10 mouse cellular contexts compared by ENCODE assay signal in genomic region chr16:3231566-3231965, GRCm38 (mm10).
A peak's percentile ranks its signal among the peaks of the same experiment; 100 is the strongest.
DNase-seq lines count a peak whose midpoint lies in the region; ATAC-seq and TF ChIP-seq lines count a peak whose summit lies in the region.
"Had no signal": no experiment of that assay in that cellular context is flagged by ENCODE, and none has a peak within 500 bp of the region (broad histone marks: within the 10 kb centered on the region; RNA-seq: fewer than 3 reads in every experiment).

No protein-coding gene starts in this region.

- H3K27ac ChIP-seq in heart, postnatal 0 days (ENCODE audit: low read depth), result no peak overlapping the region
- no peak overlapping the region for H3K27ac ChIP-seq in embryonic facial prominence, embryonic 15.5 days (replicated peaks)
- H3K27ac ChIP-seq in hindbrain, postnatal 0 days, result no peak overlapping the region
- H3K27ac ChIP-seq in midbrain, embryonic 15.5 days, result no peak overlapping the region

- no peaks in the 10 kb centered on the region for H3K4me1 ChIP-seq in heart, postnatal 0 days (ENCODE audit: control insufficient read depth, insufficient read depth)
- no peaks in the 10 kb centered on the region for H3K4me1 ChIP-seq in embryonic facial prominence, embryonic 15.5 days
- H3K4me1 ChIP-seq in hindbrain, postnatal 0 days (ENCODE audit: insufficient read depth, low read length), result no peaks in the 10 kb centered on the region
- no peaks in the 10 kb centered on the region for H3K4me1 ChIP-seq in midbrain, embryonic 15.5 days

- H3K27me3 ChIP-seq in heart, postnatal 0 days (ENCODE audit: control insufficient read depth, insufficient read depth, low read length), result no peaks in the 10 kb centered on the region
- no peaks in the 10 kb centered on the region for H3K27me3 ChIP-seq in embryonic facial prominence, embryonic 15.5 days
- no peaks in the 10 kb centered on the region for H3K27me3 ChIP-seq in hindbrain, postnatal 0 days (ENCODE audit: insufficient read depth, low read length)
- H3K27me3 ChIP-seq in midbrain, embryonic 15.5 days (replicated peaks), result no peaks in the 10 kb centered on the region
- H3K27me3 ChIP-seq: CH12.LX had no signal

- no peaks in the 10 kb centered on the region for H3K36me3 ChIP-seq in heart, postnatal 0 days (replicated peaks; ENCODE audit: control insufficient read depth, insufficient read depth, low read length)
- no peaks in the 10 kb centered on the region for H3K36me3 ChIP-seq in embryonic facial prominence, embryonic 15.5 days
- H3K36me3 ChIP-seq in hindbrain, postnatal 0 days (ENCODE audit: insufficient read depth, low read length), result no peaks in the 10 kb centered on the region
- H3K36me3 ChIP-seq in midbrain, embryonic 15.5 days (replicated peaks), result no peaks in the 10 kb centered on the region

- no peak overlapping the region for H3K9ac ChIP-seq in heart, postnatal 0 days (replicated peaks; ENCODE audit: low read depth, low read length)
- no peak overlapping the region for H3K9ac ChIP-seq in embryonic facial prominence, embryonic 15.5 days
- H3K9ac ChIP-seq in hindbrain, postnatal 0 days (replicated peaks; ENCODE audit: low read length), result no peak overlapping the region
- H3K9ac ChIP-seq in midbrain, embryonic 15.5 days, result no peak overlapping the region

- no peak overlapping the region for H3K4me2 ChIP-seq in heart, postnatal 0 days (ENCODE audit: low read depth, low read length)
- H3K4me2 ChIP-seq in embryonic facial prominence, embryonic 15.5 days (replicated peaks), result no peak overlapping the region
- H3K4me2 ChIP-seq in hindbrain, postnatal 0 days (ENCODE audit: low read depth, low read length), result no peak overlapping the region
- no peak overlapping the region for H3K4me2 ChIP-seq in midbrain, embryonic 15.5 days

- H3K4me3 ChIP-seq in heart, postnatal 0 days (ENCODE audit: low read depth, low read length), result no peak overlapping the region
- no peak overlapping the region for H3K4me3 ChIP-seq in embryonic facial prominence, embryonic 15.5 days (replicated peaks)
- H3K4me3 ChIP-seq in hindbrain, postnatal 0 days (ENCODE audit: low read length), result no peak overlapping the region
- H3K4me3 ChIP-seq in midbrain, embryonic 15.5 days, result no peak overlapping the region
- H3K4me3 ChIP-seq: myocyte had no signal

- ATAC-seq in heart, postnatal 0 days (ENCODE audit: insufficient read depth, low read depth), result peak; percentile 28; the same call in 1 of the 2 replicates
- peak; percentile 39 for ATAC-seq in embryonic facial prominence, embryonic 15.5 days (ENCODE audit: insufficient number of reproducible peaks, low FRiP score, low TSS enrichment, low read depth)
- peak; percentile 66; the same call in 1 of the 2 replicates for ATAC-seq in hindbrain, postnatal 0 days
- ATAC-seq in midbrain, embryonic 15.5 days (replicated peaks), result peak; percentile 80

- WGBS in heart, postnatal 0 days, result 57% methylated on average over 3 of the region's 3 CpGs
- WGBS in embryonic facial prominence, embryonic 15.5 days, result 68% methylated on average over 3 of the region's 3 CpGs
- 79% methylated on average over 3 of the region's 3 CpGs for WGBS in hindbrain, postnatal 0 days
- 70% methylated on average over 3 of the region's 3 CpGs for WGBS in midbrain, embryonic 15.5 days

- TF ChIP-seq EP300 in heart, postnatal 0 days (IDR thresholded peaks at IDR 0.05; ENCODE audit: low read depth), result no peak

- no peak for DNase-seq in heart, postnatal 0 days (ENCODE audit: low spot score)
- DNase-seq in heart, adult 18-20 months, result no peak
- no peak for DNase-seq in hindbrain, postnatal 0 days (ENCODE audit: low spot score)
- no peak for DNase-seq in right cerebral cortex, adult 2 months (ENCODE audit: low spot score in 2 of 2)
- DNase-seq in cerebellum, postnatal 25 days, result no peak
- DNase-seq in cerebellum, adult 9-10 months, result no peak

- TF ChIP-seq CTCF in heart, postnatal 0 days (IDR thresholded peaks at IDR 0.05; ENCODE audit: low read depth), result no peak
- TF ChIP-seq CTCF in hindbrain, postnatal 0 days (IDR thresholded peaks at IDR 0.05; ENCODE audit: low read depth), result no peak

- peaks cover 38% of the 10 kb centered on the region for H3K9me3 ChIP-seq in heart, postnatal 0 days (replicated peaks; ENCODE audit: control insufficient read depth, low read length)
- peaks cover 50% of the 10 kb centered on the region for H3K9me3 ChIP-seq in embryonic facial prominence, embryonic 15.5 days (replicated peaks)
- peaks cover 43% of the 10 kb centered on the region for H3K9me3 ChIP-seq in hindbrain, postnatal 0 days (ENCODE audit: low read length)
- peaks cover 49% of the 10 kb centered on the region for H3K9me3 ChIP-seq in midbrain, embryonic 15.5 days

Comparison
In these comparisons a context has a peak if more than half of its experiments do, and no peak if none do; other contexts are left out.
1. ATAC-seq: peak in every context shown above with its lines; median percentile 80 in midbrain, embryonic 15.5 days; 66 in hindbrain, postnatal 0 days; 39 in embryonic facial prominence, embryonic 15.5 days; 28 in heart, postnatal 0 days.